Mouse (Mus musculus) kidney, postnatal 0 days (tissue): ENCODE measurements around the gene E130208F15Rik. TPM values are rescaled to one million over a fixed set of nuclear protein-coding genes. Genes with fewer than 3 reads are reported as not detected.

Source experiments
- ATAC-seq: fragments of 200-750 bp; cut with Nextera tagmentation; replicated peaks from 2 replicates; pipeline ENCODE4 v1.8.0; 2017; ENCODE audit warnings: low read depth, moderate number of reproducible peaks, moderate TSS enrichment, moderate library complexity; ENCODE audit not compliant: low FRiP score
- DNase-seq: peaks from one replicate; pipeline ENCODE4 v3.0.0-alpha.2; 2016; ENCODE audit warnings: low spot score
- H3K27ac ChIP-seq: fragments of 300-500 bp; sonication (generic); 2 replicates; pipeline ENCODE4 v1.5.1; 2014; ENCODE audit warnings: mild to moderate bottlenecking
- H3K27me3 ChIP-seq: fragments of 300-500 bp; sonication (generic); 2 replicates; pipeline ENCODE4 v1.6.1; 2014; ENCODE audit warnings: low read length, mixed read lengths; ENCODE audit not compliant: insufficient read depth
- H3K36me3 ChIP-seq: fragments of 300-500 bp; sonication (generic); 2 replicates; pipeline ENCODE4 v1.6.1; 2014; ENCODE audit warnings: low read length, mixed read lengths; ENCODE audit not compliant: insufficient read depth
- H3K4me1 ChIP-seq: fragments of 300-500 bp; sonication (generic); replicated peaks from 2 replicates; pipeline ENCODE4 v1.6.1; 2014; ENCODE audit warnings: antibody characterized with exemption, low read length, mixed read lengths; ENCODE audit not compliant: insufficient read depth
- H3K4me2 ChIP-seq: fragments of 300-500 bp; sonication (generic); 2 replicates; pipeline ENCODE4 v1.6.1; 2014; ENCODE audit warnings: mild to moderate bottlenecking, low read length, moderate library complexity, mixed read lengths
- H3K4me3 ChIP-seq: fragments of 300-500 bp; sonication (generic); replicated peaks from 2 replicates; pipeline ENCODE4 v1.5.1; 2014; ENCODE audit warnings: low read depth, low read length
- H3K9ac ChIP-seq: fragments of 300-500 bp; sonication (generic); 2 replicates; pipeline ENCODE4 v1.6.1; 2014; ENCODE audit warnings: low read depth, low read length
- H3K9me3 ChIP-seq: fragments of 300-500 bp; sonication (generic); replicated peaks from 2 replicates; pipeline ENCODE4 v1.6.1; 2016; ENCODE audit warnings: low read length, inconsistent platforms, mixed read lengths
- CTCF ChIP-seq: IDR thresholded peaks from 2 replicates; pipeline ENCODE4 v1.5.1; 2016; ENCODE audit warnings: antibody characterized with exemption, low read depth, mild to moderate bottlenecking, moderate library complexity
- WGBS: fragments of 180-500 bp; shearing (Covaris S2); extraction: QIAGEN DNeasy Blood & Tissue Kit; methylation state at CpG from one replicate; pipeline ENCODE4 v1.1.7; 2014; 5-methylcytosine and 5-hydroxymethylcytosine counted together
- polyA plus RNA-seq: library from polyadenylated mRNA; unstranded; fragments of >200 nt; fragmentation: Nextera tagmentation; extraction: Ambion mirVana; gene quantifications from 2 replicates; pipeline ENCODE4 v1.2.1, GENCODE M21; 2015

The E130208F15Rik gene
- polyA plus RNA-seq, 1 experiment from 2014 or later = not detected

DNA sequence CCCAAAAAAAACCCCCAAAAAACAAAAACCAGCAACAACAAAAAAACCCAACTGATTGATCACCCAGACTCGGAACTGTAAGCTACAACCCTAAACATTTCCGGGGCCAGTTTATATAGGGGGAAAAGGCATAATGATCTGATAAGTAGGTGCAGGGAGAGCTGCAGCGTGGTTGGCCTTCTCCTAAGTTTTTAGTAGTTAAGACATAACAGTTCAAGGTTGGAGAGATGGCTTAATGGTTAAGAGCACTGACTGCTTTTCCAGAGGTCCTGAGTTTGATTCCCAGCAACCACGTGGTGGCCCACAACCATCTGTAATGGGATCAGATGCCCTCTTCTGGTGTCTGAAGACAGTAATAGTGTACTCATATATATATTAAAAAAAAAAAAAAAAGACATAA lies 40.0 kb upstream of the E130208F15Rik start:
- H3K27ac ChIP-seq = no peak overlapping the region; the same call in 1 of the 2 replicates
- WGBS = 78% methylated on average over 4 of the region's 4 CpGs
- H3K27me3 ChIP-seq = no peaks in the 10 kb centered on the region
- H3K9ac ChIP-seq = no peak overlapping the region
- H3K4me1 ChIP-seq = no peaks in the 10 kb centered on the region
- H3K4me3 ChIP-seq = no peak overlapping the region
- no peaks in the 10 kb centered on the region for H3K9me3 ChIP-seq
- DNase-seq (no peak), ATAC-seq (no peak)
- TF ChIP-seq CTCF = no peak
- no peak overlapping the region for H3K4me2 ChIP-seq
- no peaks in the 10 kb centered on the region for H3K36me3 ChIP-seq

DNA sequence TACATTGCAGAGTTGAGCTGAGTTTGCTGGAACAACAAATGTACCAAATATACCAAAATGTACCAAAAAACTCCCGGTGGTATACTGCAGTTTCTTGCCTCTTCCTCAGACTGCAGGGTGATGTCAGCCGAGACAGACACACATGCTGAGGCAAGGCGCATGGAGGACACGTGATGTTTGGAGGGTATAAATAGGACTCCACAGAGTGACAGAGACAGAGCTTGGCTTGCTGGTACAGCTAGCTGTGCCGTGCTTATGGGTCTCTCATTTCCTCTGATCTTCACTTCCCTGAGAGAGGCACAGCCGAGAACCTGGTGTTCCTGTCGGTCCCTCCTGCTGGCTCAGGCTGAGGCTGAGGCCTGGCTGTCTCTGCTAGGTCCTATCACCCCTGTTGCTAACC lies 38.8 kb upstream of the E130208F15Rik start:
- H3K9ac ChIP-seq = no peak overlapping the region
- no peak for TF ChIP-seq CTCF

DNA sequence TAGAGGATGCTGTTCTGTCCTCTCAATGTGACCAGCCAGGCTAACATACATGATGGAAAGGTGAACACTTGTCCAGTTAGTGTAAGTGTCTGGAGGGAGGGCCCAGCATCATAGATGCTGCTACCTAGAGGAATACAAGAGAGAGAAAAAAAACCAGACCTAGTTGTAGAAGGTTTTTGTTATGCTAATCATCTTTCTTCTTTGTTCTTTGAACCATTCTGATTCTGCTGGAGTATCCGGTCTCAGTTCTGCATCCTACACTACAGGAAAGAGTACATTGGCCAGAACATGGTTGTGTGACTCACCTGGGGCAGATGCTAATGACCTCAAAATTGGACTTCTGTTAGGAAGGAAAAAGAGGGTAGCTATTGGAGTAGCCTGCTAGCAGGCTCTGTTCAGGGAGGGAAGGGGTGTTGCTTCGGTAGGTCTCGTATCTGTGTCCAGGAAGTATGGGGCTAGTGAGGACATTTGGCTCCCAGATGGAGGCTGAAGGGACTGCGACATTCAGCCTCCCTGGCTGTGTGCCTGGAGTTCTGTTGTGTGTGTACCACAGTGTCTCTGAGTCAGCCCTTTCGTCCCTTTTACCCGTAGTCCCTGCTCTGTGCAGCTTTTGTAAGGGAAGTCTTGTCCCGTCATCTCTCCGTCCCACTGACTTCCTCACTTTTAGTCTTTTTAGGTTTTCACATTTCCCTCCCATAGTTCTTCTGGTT lies 34.7 kb upstream of the E130208F15Rik start:
- 60% methylated on average over 8 of the region's 8 CpGs for WGBS
- Histone ChIP-seq H3K9ac (no peak overlapping the region), H3K4me3 (no peak overlapping the region), H3K9me3 (no peaks in the 10 kb centered on the region), H3K4me1 (no peaks in the 10 kb centered on the region; the same call in 1 of the 2 replicates), H3K27ac (no peak overlapping the region), H3K36me3 (no peaks in the 10 kb centered on the region), H3K27me3 (no peaks in the 10 kb centered on the region), H3K4me2 (no peak overlapping the region)
- no peak for ATAC-seq
- TF ChIP-seq CTCF = no peak
- DNase-seq = no peak

More for the DNA sequence above, 38.8 kb upstream of the E130208F15Rik start:
- no peak for ATAC-seq
- H3K4me1 ChIP-seq = no peaks in the 10 kb centered on the region
- H3K27me3 ChIP-seq = no peaks in the 10 kb centered on the region
- H3K27ac ChIP-seq = no peak overlapping the region
- H3K36me3 ChIP-seq = no peaks in the 10 kb centered on the region
- no peak for DNase-seq
- 76% methylated on average over 7 of the region's 7 CpGs for WGBS
- H3K9me3 ChIP-seq = no peaks in the 10 kb centered on the region
- H3K4me2 ChIP-seq = no peak overlapping the region
- no peak overlapping the region for H3K4me3 ChIP-seq

DNA sequence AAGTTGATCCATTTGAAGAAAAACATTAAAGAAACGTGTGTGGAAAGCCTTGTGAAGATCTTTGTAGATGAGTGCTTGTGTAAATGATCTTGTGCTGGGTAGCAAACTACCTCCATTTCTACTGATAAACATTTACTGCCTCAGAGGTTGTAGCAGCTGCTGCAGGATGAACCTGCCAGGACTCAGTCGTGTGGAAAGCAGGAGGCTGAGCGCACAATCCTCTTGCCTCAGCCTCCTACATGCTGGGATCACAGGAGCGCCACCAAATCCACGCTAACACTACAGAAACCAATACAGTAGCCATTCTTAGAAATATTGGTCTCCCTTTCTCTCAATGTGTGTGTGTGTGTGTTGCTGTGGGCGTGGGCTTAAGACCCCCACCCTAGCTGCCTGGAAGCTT lies 33.5 kb upstream of the E130208F15Rik start:
- H3K9ac ChIP-seq = no peak overlapping the region
- no peak overlapping the region for H3K27ac ChIP-seq
- H3K4me2 ChIP-seq = no peak overlapping the region
- ATAC-seq = no peak
- no peaks in the 10 kb centered on the region for H3K36me3 ChIP-seq
- DNase-seq = no peak
- no peak overlapping the region for H3K4me3 ChIP-seq
- WGBS = 65% methylated on average over 6 of the region's 6 CpGs
- no peaks in the 10 kb centered on the region for H3K27me3 ChIP-seq
- TF ChIP-seq CTCF = no peak
- H3K4me1 ChIP-seq = peaks cover 3% of the 10 kb centered on the region; the same call in 1 of the 2 replicates
- H3K9me3 ChIP-seq = no peaks in the 10 kb centered on the region

DNA sequence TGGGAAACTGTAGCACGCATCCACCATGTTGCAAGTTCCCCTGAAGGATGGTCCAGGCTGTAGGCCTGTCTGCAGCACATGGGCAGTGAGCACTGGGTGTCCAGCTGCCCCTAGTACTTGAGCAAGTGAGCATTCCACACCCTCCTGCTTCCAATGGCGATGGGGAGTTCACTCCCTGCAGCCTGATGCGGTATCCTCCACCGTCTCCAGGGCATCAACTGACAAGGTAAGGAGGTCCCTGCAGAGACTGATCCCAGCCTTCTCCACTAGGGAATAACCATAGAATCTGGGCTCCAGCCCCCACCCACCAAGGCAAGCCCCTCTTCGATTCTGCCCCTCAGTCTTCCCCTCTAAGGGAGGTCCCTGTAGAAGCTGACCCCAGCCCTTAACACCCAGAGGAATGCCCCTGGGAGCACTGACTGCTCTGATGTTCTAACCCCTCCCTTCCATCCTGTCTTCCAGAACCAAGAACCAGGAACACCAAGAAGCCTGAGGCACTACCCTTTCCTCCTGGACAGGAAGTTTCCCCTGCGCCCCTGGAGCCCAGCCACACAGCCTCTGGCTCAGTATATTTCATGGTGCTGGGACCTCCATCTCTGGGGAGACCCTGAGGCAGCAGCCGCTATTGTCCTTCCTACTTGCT lies 32.3 kb upstream of the E130208F15Rik start:
- Histone ChIP-seq H3K27me3 (no peaks in the 10 kb centered on the region), H3K27ac (no peak overlapping the region), H3K9ac (no peak overlapping the region), H3K36me3 (no peaks in the 10 kb centered on the region), H3K4me2 (no peak overlapping the region), H3K4me3 (no peak overlapping the region), H3K4me1 (peaks cover 3% of the 10 kb centered on the region; the same call in 1 of the 2 replicates), H3K9me3 (no peaks in the 10 kb centered on the region)
- WGBS = 65% methylated on average over 7 of the region's 7 CpGs
- DNase-seq = no peak
- no peak for TF ChIP-seq CTCF
- no peak for ATAC-seq

DNA sequence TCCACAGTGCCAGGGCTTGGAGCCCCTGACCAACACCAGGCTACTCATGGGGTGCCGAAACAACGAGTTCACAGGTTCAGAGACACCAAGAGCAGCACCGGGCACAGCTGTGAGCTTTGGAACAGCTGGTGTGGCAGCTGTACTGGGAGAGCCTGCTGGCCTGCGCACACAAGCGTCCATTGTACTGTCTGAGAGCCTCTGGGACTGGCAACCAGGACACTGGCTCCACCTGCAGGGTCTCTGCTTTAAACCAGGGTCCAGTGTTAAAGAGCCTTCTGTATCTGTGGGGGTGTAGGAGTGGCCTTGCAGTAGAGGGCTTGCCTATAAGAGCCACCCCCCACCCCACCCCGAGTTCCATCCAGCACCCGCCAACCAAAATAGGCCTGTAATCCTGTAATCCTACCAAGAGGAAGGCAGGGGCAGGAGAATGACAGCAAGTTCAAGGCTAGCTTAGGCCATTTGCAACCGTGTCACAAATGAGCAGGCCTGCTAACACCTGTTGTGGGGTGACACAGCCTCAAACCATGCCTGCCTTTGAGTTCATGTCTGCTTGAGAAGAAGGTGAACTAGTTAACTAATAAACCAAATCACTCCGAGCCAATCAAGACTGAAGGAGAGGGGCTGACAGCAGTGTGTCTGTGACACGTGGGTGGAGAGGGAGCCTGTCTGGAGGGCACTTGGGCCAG lies 31.7 kb upstream of the E130208F15Rik start:
- Histone ChIP-seq H3K27ac (no peak overlapping the region), H3K9me3 (no peaks in the 10 kb centered on the region), H3K4me1 (peaks cover 3% of the 10 kb centered on the region; the same call in 1 of the 2 replicates), H3K4me2 (no peak overlapping the region), H3K27me3 (no peaks in the 10 kb centered on the region), H3K36me3 (0 out of 2 replicates have a peak, but pooled peaks cover under 1% of the 10 kb centered on the region), H3K9ac (no peak overlapping the region), H3K4me3 (no peak overlapping the region)
- TF ChIP-seq CTCF = peak; percentile 20; the same call in 1 of the 2 replicates
- WGBS = 60% methylated on average over 10 of the region's 10 CpGs
- DNase-seq (peak; percentile 21), ATAC-seq (no peak)
